Mouse (Mus musculus) forebrain, embryonic 14.5 days (tissue): ENCODE measurements around the gene Lrrc2. TPM values are rescaled to one million over a fixed set of nuclear protein-coding genes. Genes with fewer than 3 reads are reported as not detected.

ENCODE experiments used
- ATAC-seq: fragments of 200-750 bp; cut with Nextera tagmentation; 2 replicates; pipeline ENCODE4 v1.8.0; 2017; ENCODE audit warnings: mild to moderate bottlenecking, moderate library complexity
- DNase-seq: peaks from one replicate; pipeline ENCODE4 v3.0.0-alpha.2; 2015; ENCODE audit warnings: low spot score
- H3K27ac ChIP-seq: fragments of 300-500 bp; sonication (generic); 2 replicates; pipeline ENCODE4 v1.5.1; 2014; ENCODE audit warnings: low read depth, mild to moderate bottlenecking, control low read depth, low read length, moderate library complexity
- H3K27me3 ChIP-seq: fragments of 300-500 bp; sonication (generic); replicated peaks from 2 replicates; pipeline ENCODE4 v1.6.1; 2014; ENCODE audit warnings: low read length, control low read depth, mixed read lengths; ENCODE audit not compliant: control insufficient read depth, insufficient read depth
- H3K36me3 ChIP-seq: fragments of 300-500 bp; sonication (generic); 2 replicates; pipeline ENCODE4 v1.6.1; 2014; ENCODE audit warnings: low read length, control low read depth; ENCODE audit not compliant: control insufficient read depth, insufficient read depth
- H3K4me1 ChIP-seq: fragments of 300-500 bp; sonication (generic); 2 replicates; pipeline ENCODE4 v1.6.1; 2014; ENCODE audit warnings: antibody characterized with exemption, low read length, control low read depth; ENCODE audit not compliant: control insufficient read depth, insufficient read depth
- H3K4me2 ChIP-seq: fragments of 300-500 bp; sonication (generic); 2 replicates; pipeline ENCODE4 v1.6.1; 2014; ENCODE audit warnings: mild to moderate bottlenecking, control low read depth, low read length
- H3K4me3 ChIP-seq: fragments of 300-500 bp; sonication (generic); 2 replicates; pipeline ENCODE4 v1.5.1; 2014; ENCODE audit warnings: low read depth, low read length, control low read depth
- H3K9ac ChIP-seq: fragments of 300-500 bp; sonication (generic); 2 replicates; pipeline ENCODE4 v1.6.1; 2014; ENCODE audit warnings: mild to moderate bottlenecking, low read length, control low read depth, moderate library complexity
- H3K9me3 ChIP-seq: fragments of 300-500 bp; sonication (generic); replicated peaks from 2 replicates; pipeline ENCODE4 v1.6.1; 2016; ENCODE audit warnings: low read length, control low read depth, mixed read lengths; ENCODE audit not compliant: control insufficient read depth
- WGBS: fragments of 180-500 bp; shearing (Covaris S2); extraction: QIAGEN DNeasy Blood & Tissue Kit; methylation state at CpG from one replicate; pipeline ENCODE4 v1.1.7; 2014; 5-methylcytosine and 5-hydroxymethylcytosine counted together
- polyA plus RNA-seq: library from polyadenylated mRNA; unstranded; fragments of >200 nt; fragmentation: Nextera tagmentation; extraction: Ambion mirVana; gene quantifications from 2 replicates; pipeline ENCODE4 v1.2.1, GENCODE M21; 2014

The Lrrc2 gene
- polyA plus RNA-seq, 1 experiment from 2014 or later: 0.37 TPM

GRCm38 (mm10) chr9:110963566-110964115 is 12.3 kb downstream of the Lrrc2 start:
- no peak overlapping the region for H3K27ac ChIP-seq
- no peaks in the 10 kb centered on the region for H3K27me3 ChIP-seq
- H3K4me2 ChIP-seq: no peak overlapping the region
- H3K9me3 ChIP-seq: no peaks in the 10 kb centered on the region
- no peak overlapping the region for H3K4me3 ChIP-seq
- H3K9ac ChIP-seq: no peak overlapping the region
- no peaks in the 10 kb centered on the region for H3K4me1 ChIP-seq
- ATAC-seq: no peak
- H3K36me3 ChIP-seq: no peaks in the 10 kb centered on the region
- DNase-seq: no peak
- 89% methylated on average over 8 of the region's 8 CpGs for WGBS

- Histone ChIP-seq H3K27ac (no peak overlapping the region), H3K9me3 (no peaks in the 10 kb centered on the region), H3K4me3 (no peak overlapping the region), H3K9ac (no peak overlapping the region), H3K36me3 (no peaks in the 10 kb centered on the region), H3K4me1 (no peaks in the 10 kb centered on the region), H3K27me3 (no peaks in the 10 kb centered on the region), H3K4me2 (no peak overlapping the region)
- no peak for ATAC-seq
- WGBS: 91% methylated on average over 22 of the region's 22 CpGs
- DNase-seq: no peak
These were observed 13.9 kb downstream of the Lrrc2 start for GRCm38 (mm10) chr9:110965062-110965909.

GRCm38 (mm10) chr9:110965910-110966231 is 14.5 kb downstream of the Lrrc2 start:
- H3K36me3 ChIP-seq: no peaks in the 10 kb centered on the region
- H3K4me1 ChIP-seq: no peaks in the 10 kb centered on the region
- H3K9ac ChIP-seq: no peak overlapping the region
- no peaks in the 10 kb centered on the region for H3K27me3 ChIP-seq
- no peaks in the 10 kb centered on the region for H3K9me3 ChIP-seq
- WGBS: 84% methylated on average over 2 of the region's 2 CpGs
- H3K4me2 ChIP-seq: no peak overlapping the region
- no peak overlapping the region for H3K4me3 ChIP-seq
- H3K27ac ChIP-seq: no peak overlapping the region
- no peak for DNase-seq
- no peak for ATAC-seq

- 96% methylated on average over 11 of the region's 11 CpGs for WGBS
These were observed 28.1 kb downstream of the Lrrc2 start for GRCm38 (mm10) chr9:110979411-110979810.

GRCm38 (mm10) chr9:110982351-110982750 is 31.0 kb downstream of the Lrrc2 start:
- Histone ChIP-seq H3K27me3 (no peaks in the 10 kb centered on the region), H3K4me2 (no peak overlapping the region), H3K27ac (no peak overlapping the region), H3K9me3 (no peaks in the 10 kb centered on the region), H3K4me3 (no peak overlapping the region), H3K9ac (no peak overlapping the region), H3K36me3 (no peaks in the 10 kb centered on the region), H3K4me1 (no peaks in the 10 kb centered on the region)
- 68% methylated on average over 4 of the region's 4 CpGs for WGBS
- DNase-seq (no peak), ATAC-seq (no peak)

More at GRCm38 (mm10) chr9:110979411-110979810, 28.1 kb downstream of the Lrrc2 start:
- H3K4me3 ChIP-seq: no peak overlapping the region
- ATAC-seq (no peak), DNase-seq (no peak)
- H3K27me3 ChIP-seq: no peaks in the 10 kb centered on the region
- no peaks in the 10 kb centered on the region for H3K9me3 ChIP-seq
- H3K4me1 ChIP-seq: no peaks in the 10 kb centered on the region
- no peaks in the 10 kb centered on the region for H3K36me3 ChIP-seq
- H3K9ac ChIP-seq: no peak overlapping the region
- H3K27ac ChIP-seq: no peak overlapping the region
- no peak overlapping the region for H3K4me2 ChIP-seq

- ATAC-seq (no peak), DNase-seq (no peak)
- WGBS: 94% methylated on average over 9 of the region's 9 CpGs
- Histone ChIP-seq H3K36me3 (no peaks in the 10 kb centered on the region), H3K27me3 (no peaks in the 10 kb centered on the region), H3K4me3 (no peak overlapping the region), H3K4me2 (no peak overlapping the region), H3K9me3 (no peaks in the 10 kb centered on the region), H3K4me1 (no peaks in the 10 kb centered on the region), H3K27ac (no peak overlapping the region), H3K9ac (no peak overlapping the region)
These were observed 32.8 kb downstream of the Lrrc2 start for GRCm38 (mm10) chr9:110984096-110984495.

- no peak for DNase-seq
- no peaks in the 10 kb centered on the region for H3K27me3 ChIP-seq
- 96% methylated on average over 5 of the region's 5 CpGs for WGBS
These were observed 34.2 kb downstream of the Lrrc2 start for GRCm38 (mm10) chr9:110985541-110985940.

GRCm38 (mm10) chr9:110985951-110986350 is 34.6 kb downstream of the Lrrc2 start:
- Histone ChIP-seq H3K27ac (no peak overlapping the region), H3K9me3 (no peaks in the 10 kb centered on the region), H3K9ac (no peak overlapping the region), H3K4me2 (no peak overlapping the region), H3K36me3 (no peaks in the 10 kb centered on the region), H3K4me1 (no peaks in the 10 kb centered on the region), H3K27me3 (no peaks in the 10 kb centered on the region), H3K4me3 (no peak overlapping the region)
- WGBS: 88% methylated on average over 8 of the region's 8 CpGs
- DNase-seq (no peak), ATAC-seq (no peak)

More at GRCm38 (mm10) chr9:110985541-110985940, 34.2 kb downstream of the Lrrc2 start:
- Histone ChIP-seq H3K4me1 (no peaks in the 10 kb centered on the region), H3K27ac (no peak overlapping the region), H3K9ac (no peak overlapping the region), H3K9me3 (no peaks in the 10 kb centered on the region), H3K4me3 (no peak overlapping the region), H3K36me3 (no peaks in the 10 kb centered on the region), H3K4me2 (no peak overlapping the region)
- no peak for ATAC-seq

GRCm38 (mm10) chr9:110987331-110987730 is 36.0 kb downstream of the Lrrc2 start:
- H3K36me3 ChIP-seq: no peaks in the 10 kb centered on the region
- no peak overlapping the region for H3K27ac ChIP-seq
- H3K9me3 ChIP-seq: no peaks in the 10 kb centered on the region
- 89% methylated on average over 4 of the region's 4 CpGs for WGBS
- no peaks in the 10 kb centered on the region for H3K4me1 ChIP-seq
- no peaks in the 10 kb centered on the region for H3K27me3 ChIP-seq
- no peak overlapping the region for H3K4me2 ChIP-seq
- H3K9ac ChIP-seq: no peak overlapping the region
- ATAC-seq: no peak
- DNase-seq: no peak
- H3K4me3 ChIP-seq: no peak overlapping the region
